Mouse (Mus musculus) CH12.LX (cell line): ENCODE measurements at regions not wholly inside any gene's neighbourhood (a gene's known extent, or its start where the extent isn't known, plus 50 kb on each side); places are given as distances from the start of the nearest gene placed in this dataset.

ENCODE experiments used
- DNase-seq: peaks from one replicate; pipeline ENCODE4 v3.0.0-alpha.2; 2013; ENCODE audit errors: extremely low read depth
- H3K27ac ChIP-seq: 2 replicates; pipeline ENCODE4 v1.5.1; 2012; ENCODE audit warnings: low read depth, mild to moderate bottlenecking, control low read depth, moderate library complexity; ENCODE audit not compliant: insufficient read depth
- H3K27me3 ChIP-seq: replicated peaks from 2 replicates; pipeline ENCODE3; 2012; ENCODE audit warnings: inconsistent platforms
- H3K36me3 ChIP-seq, 2 experiments: replicated peaks in 1 of 2; 2 replicates each; pipeline versions ENCODE3 to v1.6.1; 2012; ENCODE audit warnings: inconsistent platforms in 1 of 2, low read length in 1 of 2, mild to moderate bottlenecking in 1 of 2, mixed read lengths in 1 of 2, moderate library complexity in 1 of 2; ENCODE audit not compliant: control insufficient read depth in 1 of 2, insufficient read depth in 1 of 2
- H3K4me1 ChIP-seq, 2 experiments: 2 replicates each; pipeline ENCODE4 v1.6.1; 2012; ENCODE audit warnings: inconsistent platforms in 1 of 2, moderate library complexity in 1 of 2; ENCODE audit not compliant: insufficient read depth in 2 of 2, control insufficient read depth in 1 of 2
- H3K4me2 ChIP-seq: 2 replicates; pipeline ENCODE4 v1.6.1; 2012; ENCODE audit warnings: low read depth, mild to moderate bottlenecking, control low read depth; ENCODE audit not compliant: poor library complexity, insufficient read depth, severe bottlenecking
- H3K4me3 ChIP-seq, 3 experiments: fragments of 150-350 bp in 1 of 3; sonication (generic) in 1 of 3; replicated peaks in 1 of 3; 2 replicates each; pipeline versions ENCODE3 to v1.5.1; 2011 to 2012; ENCODE audit warnings: low read depth in 2 of 3, low read length in 2 of 3, mild to moderate bottlenecking in 2 of 3, moderate library complexity in 2 of 3, control low read depth in 1 of 3, improper control_type of control experiment in 1 of 3, inconsistent platforms in 1 of 3, mixed read lengths in 1 of 3; ENCODE audit not compliant: poor library complexity in 1 of 3
- H3K79me2 ChIP-seq: replicated peaks from 2 replicates; pipeline ENCODE4 v1.6.1; 2012; ENCODE audit warnings: mild to moderate bottlenecking, moderate library complexity; ENCODE audit not compliant: control insufficient read depth, poor library complexity, insufficient read depth, severe bottlenecking; ENCODE audit errors: extremely low read depth
- H3K9ac ChIP-seq: 2 replicates; pipeline ENCODE4 v1.6.1; 2012; ENCODE audit warnings: low read depth, mild to moderate bottlenecking, control low read depth, moderate library complexity; ENCODE audit not compliant: insufficient read depth
- H3K9me3 ChIP-seq: replicated peaks from 2 replicates; pipeline ENCODE3; 2012; ENCODE audit warnings: low read length, inconsistent platforms, mixed read lengths
- BHLHE40 ChIP-seq: IDR thresholded peaks from 2 replicates; pipeline ENCODE4 v1.6.1; 2011; ENCODE audit warnings: mild to moderate bottlenecking, low read depth, low read length, improper control_type of control experiment
- CHD1 ChIP-seq: IDR thresholded peaks from 2 replicates; pipeline ENCODE4 v1.6.1; 2012; ENCODE audit warnings: low read depth, low read length, improper control_type of control experiment, inconsistent platforms
- CHD2 ChIP-seq: IDR thresholded peaks from 2 replicates; pipeline ENCODE4 v1.6.1; 2011; ENCODE audit warnings: low read length, improper control_type of control experiment
- CTCF ChIP-seq, 2 experiments: IDR thresholded peaks in 1 of 2; conservative IDR thresholded peaks in 1 of 2; 2 replicates each; pipeline ENCODE4 v1.5.1; 2011 to 2012; ENCODE audit warnings: low read depth in 2 of 2, low read length in 2 of 2, improper control_type of control experiment in 1 of 2, inconsistent platforms in 1 of 2, mild to moderate bottlenecking in 1 of 2, moderate library complexity in 1 of 2
- ELF1 ChIP-seq: IDR thresholded peaks from 2 replicates; pipeline ENCODE4 v1.6.1; 2014; ENCODE audit warnings: low read depth, mild to moderate bottlenecking, inconsistent platforms, low read length, improper control_type of control experiment
- EP300 ChIP-seq: IDR thresholded peaks from 2 replicates; pipeline ENCODE4 v1.6.1; 2011; ENCODE audit warnings: low read length, improper control_type of control experiment
- ETS1 ChIP-seq: conservative IDR thresholded peaks from 2 replicates; pipeline ENCODE4 v1.6.1; 2012; ENCODE audit warnings: low read depth, mild to moderate bottlenecking, inconsistent platforms, low read length, improper control_type of control experiment, moderate library complexity
- GABPA ChIP-seq: IDR thresholded peaks from 2 replicates; pipeline ENCODE4 v1.6.1; 2012; ENCODE audit warnings: low read depth, low read length, improper control_type of control experiment, inconsistent platforms; ENCODE audit not compliant: insufficient replicate concordance
- HCFC1 ChIP-seq: IDR thresholded peaks from 2 replicates; pipeline ENCODE4 v1.6.1; 2012; ENCODE audit warnings: low read depth, mild to moderate bottlenecking, inconsistent platforms, low read length, improper control_type of control experiment
- IRF4 ChIP-seq: IDR thresholded peaks from 2 replicates; pipeline ENCODE4 v1.6.1; 2014; ENCODE audit warnings: low read depth, mild to moderate bottlenecking, inconsistent platforms, low read length, improper control_type of control experiment
- JUN ChIP-seq: IDR thresholded peaks from 2 replicates; pipeline ENCODE4 v1.6.1; 2011; ENCODE audit warnings: low read depth, mild to moderate bottlenecking, low read length, improper control_type of control experiment, moderate library complexity; ENCODE audit not compliant: insufficient read depth
- JUND ChIP-seq: conservative IDR thresholded peaks from 2 replicates; pipeline ENCODE4 v1.6.1; 2011; ENCODE audit warnings: low read depth, low read length, improper control_type of control experiment
- KAT2A ChIP-seq: IDR thresholded peaks from 2 replicates; pipeline ENCODE4 v1.6.1; 2012; ENCODE audit warnings: low read length, improper control_type of control experiment, inconsistent platforms; ENCODE audit not compliant: insufficient replicate concordance
- MAFK ChIP-seq: IDR thresholded peaks from 2 replicates; pipeline ENCODE4 v1.6.1; 2011; ENCODE audit warnings: low read length, improper control_type of control experiment; ENCODE audit not compliant: insufficient replicate concordance
- MAZ ChIP-seq: IDR thresholded peaks from 2 replicates; pipeline ENCODE4 v1.6.1; 2012; ENCODE audit warnings: low read depth, mild to moderate bottlenecking, inconsistent platforms, low read length, improper control_type of control experiment, moderate library complexity
- MEF2A ChIP-seq: IDR thresholded peaks from 2 replicates; pipeline ENCODE4 v1.6.1; 2014; ENCODE audit warnings: low read depth, mild to moderate bottlenecking, inconsistent platforms, low read length, improper control_type of control experiment, borderline replicate concordance
- MYC ChIP-seq: IDR thresholded peaks from 2 replicates; pipeline ENCODE4 v1.6.1; 2011; ENCODE audit warnings: low read depth, mild to moderate bottlenecking, improper control_type of control experiment, low read length
- NELFE ChIP-seq: IDR thresholded peaks from 2 replicates; pipeline ENCODE4 v1.6.1; 2011; ENCODE audit warnings: low read depth, low read length, improper control_type of control experiment
- NRF1 ChIP-seq: IDR thresholded peaks from 2 replicates; pipeline ENCODE4 v1.6.1; 2014; ENCODE audit warnings: low read depth, mild to moderate bottlenecking, inconsistent platforms, low read length, improper control_type of control experiment, moderate library complexity
- PAX5 ChIP-seq: IDR thresholded peaks from 2 replicates; pipeline ENCODE4 v1.6.1; 2012; ENCODE audit warnings: low read length, inconsistent platforms, mixed read lengths
- POLR2A ChIP-seq: IDR thresholded peaks from 2 replicates; pipeline ENCODE4 v1.6.1; 2011; ENCODE audit warnings: low read depth, mild to moderate bottlenecking, improper control_type of control experiment, low read length
- POLR2AphosphoS2 ChIP-seq: IDR thresholded peaks from 2 replicates; pipeline ENCODE4 v1.6.1; 2011; ENCODE audit warnings: low read depth, low read length, improper control_type of control experiment
- RAD21 ChIP-seq: IDR thresholded peaks from 2 replicates; pipeline ENCODE4 v1.6.1; 2011; ENCODE audit warnings: low read depth, mild to moderate bottlenecking, low read length, improper control_type of control experiment, moderate library complexity
- RCOR1 ChIP-seq: conservative IDR thresholded peaks from 2 replicates; pipeline ENCODE4 v1.6.1; 2012; ENCODE audit warnings: low read depth, mild to moderate bottlenecking, inconsistent platforms, low read length, improper control_type of control experiment
- SIN3A ChIP-seq: IDR thresholded peaks from 2 replicates; pipeline ENCODE4 v1.6.1; 2012; ENCODE audit warnings: low read length, improper control_type of control experiment, inconsistent platforms
- UBTF ChIP-seq: IDR thresholded peaks from 2 replicates; pipeline ENCODE4 v1.6.1; 2012; ENCODE audit warnings: low read depth, mild to moderate bottlenecking, inconsistent platforms, low read length, improper control_type of control experiment, moderate library complexity
- USF2 ChIP-seq: conservative IDR thresholded peaks from 2 replicates; pipeline ENCODE4 v1.6.1; 2011; ENCODE audit warnings: low read depth, low read length, improper control_type of control experiment
- ZC3H11A ChIP-seq: IDR thresholded peaks from 2 replicates; pipeline ENCODE4 v1.6.1; 2012; ENCODE audit warnings: low read depth, mild to moderate bottlenecking, inconsistent platforms, low read length, improper control_type of control experiment
- ZKSCAN1 ChIP-seq: IDR thresholded peaks from 2 replicates; pipeline ENCODE4 v1.6.1; 2012; ENCODE audit warnings: low read depth, inconsistent platforms, low read length, improper control_type of control experiment, borderline replicate concordance
- ZMIZ1 ChIP-seq: IDR thresholded peaks from 2 replicates; pipeline ENCODE4 v1.6.1; 2012; ENCODE audit warnings: low read depth, mild to moderate bottlenecking, inconsistent platforms, low read length, improper control_type of control experiment
- ZNF384 ChIP-seq: IDR thresholded peaks from 2 replicates; pipeline ENCODE4 v1.6.1; 2012; ENCODE audit warnings: low read depth, low read length, improper control_type of control experiment, inconsistent platforms
- dilution Hi-C: fragments of 300-500 bp; cut with MboI; formaldehyde crosslinking; loops from 2 replicates; pipeline ENCODE4 v1.14.3; 2020; ENCODE audit warnings: low sequenced_read_pairs; ENCODE audit not compliant: extremely low pct_unique_long_range_greater_than_20kb, extremely low pct_ligation_motif_present
- in situ Hi-C: fragments of 300-500 bp; cut with MboI; formaldehyde crosslinking; loops from 3 replicates; pipeline ENCODE4 v1.14.3; 2019; ENCODE audit warnings: low sequenced_read_pairs, low pct_ligation_motif_present, low pct_unique_long_range_greater_than_20kb, mixed read lengths

GRCm38 (mm10) chr3:133625046-133625445 lies 80.1 kb upstream of the Tet2 start:
- no peaks in the 10 kb centered on the region for H3K27me3 ChIP-seq
- H3K4me1 ChIP-seq = peaks cover 30 to 43% of the 10 kb centered on the region in 2 experiments
- H3K9me3 ChIP-seq = no peaks in the 10 kb centered on the region
- no peak overlapping the region for H3K9ac ChIP-seq
- peak; percentile 74; the same call in 1 of the 2 replicates for TF ChIP-seq JUND
- TF ChIP-seq ZNF384 = peak; percentile 59
- peak; percentile 71; the same call in 1 of the 2 replicates for TF ChIP-seq BHLHE40
- TF ChIP-seq EP300 = peak; percentile 95
- TF ChIP-seq MYC = no peak
- peak; percentile 80 for TF ChIP-seq RCOR1
- TF ChIP-seq CHD2 = peak; percentile 40; the same call in 1 of the 2 replicates
- peak; percentile 64 for TF ChIP-seq ETS1
- peak; percentile 89 for TF ChIP-seq JUN
- TF ChIP-seq USF2 = no peak
- peak; percentile 63; the same call in 1 of the 2 replicates for TF ChIP-seq MEF2A
- peak; percentile 94 for TF ChIP-seq IRF4
- no peak for TF ChIP-seq NRF1
- DNase-seq = no peak
- no peak overlapping the region; the same call in 1 of the 2 replicates for H3K4me2 ChIP-seq
- H3K4me3 ChIP-seq = no peak overlapping the region
- no peaks in the 10 kb centered on the region for H3K36me3 ChIP-seq
- H3K27ac ChIP-seq = 0 out of 2 replicates have a peak overlapping the region, but pooled peaks have one; percentile 8
- no peaks in the 10 kb centered on the region for H3K79me2 ChIP-seq
- dilution Hi-C loops = no loop called here
- in situ Hi-C loops = no loop called here

DNA sequence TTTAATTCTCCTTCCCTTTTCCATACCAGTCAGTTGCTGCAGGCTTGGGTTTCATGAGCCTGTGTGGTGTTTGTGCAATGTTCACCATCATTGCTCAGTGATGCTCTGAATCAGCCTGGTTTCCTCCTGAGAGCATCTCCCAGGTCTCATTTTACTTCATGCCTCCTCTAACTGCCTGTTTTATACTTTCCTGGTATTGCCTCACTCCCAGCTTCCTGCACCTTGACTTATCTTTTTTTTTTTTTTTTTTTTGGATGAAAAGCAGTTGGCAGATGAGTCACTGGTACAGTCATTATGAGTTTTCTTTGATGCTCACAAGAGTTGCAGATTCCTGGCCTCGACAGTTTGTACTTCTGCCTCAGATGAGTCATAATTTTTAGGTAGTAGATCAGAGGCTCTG lies 81.5 kb upstream of the Tet2 start:
- H3K9me3 ChIP-seq = no peaks in the 10 kb centered on the region
- H3K27me3 ChIP-seq = no peaks in the 10 kb centered on the region
- H3K36me3 ChIP-seq = no peaks in the 10 kb centered on the region
- DNase-seq = peak; percentile 81
- H3K79me2 ChIP-seq = no peaks in the 10 kb centered on the region
- H3K9ac ChIP-seq = peak overlapping the region; percentile 2; the same call in 1 of the 2 replicates
- H3K27ac ChIP-seq = peak overlapping the region; percentile 31
- in situ Hi-C loops (no loop called here), dilution Hi-C loops (no loop called here)
- H3K4me2 ChIP-seq = peak overlapping the region; percentile 10; the same call in 1 of the 2 replicates
- H3K4me1 ChIP-seq = peaks cover 30 to 43% of the 10 kb centered on the region in 2 experiments
- H3K4me3 ChIP-seq = no peak overlapping the region
- no peak for TF ChIP-seq NRF1
- TF ChIP-seq ELF1 = peak; percentile 43; the same call in 1 of the 2 replicates
- TF ChIP-seq UBTF = no peak; the same call in 1 of the 2 replicates
- no peak for TF ChIP-seq ZC3H11A
- peak; percentile 97 for TF ChIP-seq JUND
- no peak for TF ChIP-seq POLR2A
- no peak for TF ChIP-seq ZMIZ1
- TF ChIP-seq POLR2AphosphoS2 = no peak
- TF ChIP-seq MAFK = peak; percentile 77; the same call in 1 of the 2 replicates
- TF ChIP-seq MYC = peak; percentile 55
- peak; percentile 98 for TF ChIP-seq JUN
- no peak for TF ChIP-seq CTCF (conservative IDR thresholded peaks at IDR 0.05 in 1 of 2, IDR thresholded peaks at IDR 0.05 in 1 of 2; ENCODE audit: low read depth in 2 of 2, low read length in 2 of 2)
- no peak for TF ChIP-seq GABPA
- no peak; the same call in 1 of the 2 replicates for TF ChIP-seq CHD1
- TF ChIP-seq SIN3A = peak; percentile 70
- TF ChIP-seq USF2 = no peak
- peak; percentile 98 for TF ChIP-seq EP300
- peak; percentile 34 for TF ChIP-seq HCFC1
- no peak for TF ChIP-seq ZKSCAN1
- peak; percentile 58; the same call in 1 of the 2 replicates for TF ChIP-seq KAT2A
- peak; percentile 95 for TF ChIP-seq IRF4
- TF ChIP-seq MAZ = peak; percentile 84
- no peak for TF ChIP-seq PAX5
- no peak for TF ChIP-seq NELFE
- TF ChIP-seq ZNF384 = peak; percentile 99
- no peak; the same call in none of the 2 replicates for TF ChIP-seq RAD21
